Mouse (Mus musculus) C2C12 (cell line): Measurements from ENCODE around the gene Edf1.

ENCODE experiments used
- CEBPB ChIP-seq: IDR thresholded peaks from one replicate; pipeline ENCODE4 v1.6.1; 2011; ENCODE audit warnings: low read depth, mild to moderate bottlenecking, control low read depth, moderate library complexity
- CTCF ChIP-seq: IDR thresholded peaks from one replicate; pipeline ENCODE4 v1.5.1; 2011; ENCODE audit not compliant: control insufficient read depth, insufficient read depth, insufficient read length
- FOSL1 ChIP-seq: IDR thresholded peaks from one replicate; pipeline ENCODE4 v1.8.0; 2011; ENCODE audit warnings: mild to moderate bottlenecking, low read length; ENCODE audit not compliant: poor library complexity, insufficient read depth, severe bottlenecking
- MYOD1 ChIP-seq: IDR thresholded peaks from one replicate; pipeline ENCODE4 v1.6.1; 2011; ENCODE audit warnings: low read depth; ENCODE audit not compliant: control insufficient read depth, insufficient read length

DNA sequence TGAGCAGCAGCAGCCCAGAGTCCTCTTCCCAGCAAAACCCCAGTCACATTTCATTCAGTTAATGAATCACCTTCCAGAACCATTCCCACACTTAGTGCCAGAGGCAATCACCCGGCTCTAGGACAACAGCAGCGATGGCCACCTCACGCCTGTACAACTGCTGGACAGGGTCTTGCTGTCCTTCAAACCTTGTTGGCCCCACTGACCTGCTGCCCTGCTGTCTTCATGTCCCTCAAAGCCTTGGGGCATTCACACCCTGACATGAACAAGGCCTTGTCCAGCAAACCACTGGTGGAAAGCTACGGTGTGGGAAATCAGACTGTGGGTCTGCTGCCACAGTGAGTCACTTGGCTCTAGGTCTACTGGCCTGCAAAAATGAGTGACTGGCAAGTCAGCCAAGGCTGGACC, 17.1 kb upstream of the Edf1 start:
- TF ChIP-seq CTCF (no peak), CEBPB (no peak), MYOD1 (no peak), FOSL1 (no peak)
